Mouse (Mus musculus) thymus, adult 2 months (tissue): ENCODE results near the gene Anapc1. TPM values are rescaled to one million over a fixed set of nuclear protein-coding genes. Genes with fewer than 3 reads are reported as not detected.

ENCODE experiments used
- DNase-seq: peaks from one replicate; pipeline ENCODE4 v3.0.0; 2021
- H3K27ac ChIP-seq: fragments of 200-500 bp; 2 replicates; pipeline ENCODE4 v1.5.1; 2012; ENCODE audit warnings: low read length, control low read depth; ENCODE audit not compliant: control insufficient read depth, insufficient read depth
- H3K27me3 ChIP-seq: fragments of 200-500 bp; 2 replicates; pipeline ENCODE4 v1.6.1; 2012; ENCODE audit warnings: mild to moderate bottlenecking, low read length, moderate library complexity, mixed read lengths; ENCODE audit not compliant: control insufficient read depth, insufficient read depth
- H3K36me3 ChIP-seq: fragments of 200-500 bp; 2 replicates; pipeline ENCODE4 v1.6.1; 2012; ENCODE audit warnings: mild to moderate bottlenecking, low read length, moderate library complexity; ENCODE audit not compliant: control insufficient read depth, insufficient read depth
- H3K4me1 ChIP-seq: fragments of 200-500 bp; replicated peaks from 2 replicates; pipeline ENCODE4 v1.6.1; 2012; ENCODE audit warnings: low read length; ENCODE audit not compliant: control insufficient read depth, insufficient read depth
- H3K4me3 ChIP-seq: fragments of 200-500 bp; 2 replicates; pipeline ENCODE4 v1.5.1; 2012; ENCODE audit warnings: mild to moderate bottlenecking, low read length, control low read depth, moderate library complexity; ENCODE audit not compliant: control insufficient read depth, insufficient read depth
- CTCF ChIP-seq: fragments of 200-500 bp; IDR thresholded peaks from 2 replicates; pipeline ENCODE4 v1.5.1; 2012; ENCODE audit warnings: mild to moderate bottlenecking, control low read depth, low read length, moderate library complexity, borderline replicate concordance; ENCODE audit not compliant: control insufficient read depth, poor library complexity, insufficient read depth; ENCODE audit errors: extremely low read depth
- POLR2A ChIP-seq: fragments of 200-500 bp; IDR thresholded peaks from 2 replicates; pipeline ENCODE4 v1.6.1; 2012; ENCODE audit warnings: mild to moderate bottlenecking, low read length, control low read depth, moderate library complexity; ENCODE audit not compliant: control insufficient read depth, poor library complexity, insufficient read depth; ENCODE audit errors: extremely low read depth
- WGBS: fragments of 180-500 bp; shearing (Covaris S2); methylation state at CpG from one replicate; pipeline ENCODE4 v1.1.7; 2018; 5-methylcytosine and 5-hydroxymethylcytosine counted together
- polyA plus RNA-seq: library from polyadenylated mRNA; depleted of rRNA; stranded (reverse); fragments of >200 nt; gene quantifications from 2 replicates; pipeline ENCODE4 v1.2.3, GENCODE M21; 2012

Gene Anapc1
- polyA plus RNA-seq, 1 experiment, result 71.4 TPM

GRCm38 (mm10) chr2:128692336-128692735, 5.1 kb upstream of the Anapc1 start:
- Histone ChIP-seq H3K36me3 (no peaks in the 10 kb centered on the region), H3K4me3 (no peak overlapping the region), H3K4me1 (0 out of 2 replicates have a peak, but pooled peaks cover 2% of the 10 kb centered on the region), H3K27ac (no peak overlapping the region), H3K27me3 (no peaks in the 10 kb centered on the region; the same call in none of the 2 replicates)
- TF ChIP-seq CTCF, result no peak
- no peak for TF ChIP-seq POLR2A
- DNase-seq, result no peak
- WGBS, result 95% methylated on average over 14 of the region's 14 CpGs

GRCm38 (mm10) chr2:128687558-128688120, 448 bp upstream of the Anapc1 start:
- WGBS, result 58% methylated on average over 10 of the region's 10 CpGs

GRCm38 (mm10) chr2:128680661-128681060, 6.5 kb downstream of the Anapc1 start:
- H3K4me1 ChIP-seq, result peaks cover under 1% of the 10 kb centered on the region; the same call in 1 of the 2 replicates
- no peak overlapping the region for H3K27ac ChIP-seq
- H3K36me3 ChIP-seq, result peaks cover 23% of the 10 kb centered on the region
- no peaks in the 10 kb centered on the region for H3K27me3 ChIP-seq
- TF ChIP-seq CTCF (no peak), POLR2A (no peak)
- DNase-seq, result no peak
- 85% methylated on average over 4 of the region's 4 CpGs for WGBS
- no peak overlapping the region for H3K4me3 ChIP-seq

More at GRCm38 (mm10) chr2:128687558-128688120, 448 bp upstream of the Anapc1 start:
- no peak overlapping the region for H3K4me3 ChIP-seq
- no peak for TF ChIP-seq POLR2A
- no peak for TF ChIP-seq CTCF
- no peaks in the 10 kb centered on the region for H3K36me3 ChIP-seq
- DNase-seq, result no peak
- H3K27ac ChIP-seq, result no peak overlapping the region
- peaks cover 4% of the 10 kb centered on the region; the same call in 1 of the 2 replicates for H3K4me1 ChIP-seq
- H3K27me3 ChIP-seq, result no peaks in the 10 kb centered on the region

GRCm38 (mm10) chr2:128620578-128620977, 66.6 kb downstream of the Anapc1 start:
- 88% methylated on average over 1 of the region's 1 CpGs for WGBS

GRCm38 (mm10) chr2:128615366-128615765, 71.8 kb downstream of the Anapc1 start:
- no peak overlapping the region for H3K4me3 ChIP-seq
- H3K27ac ChIP-seq, result no peak overlapping the region
- no peaks in the 10 kb centered on the region for H3K27me3 ChIP-seq
- no peaks in the 10 kb centered on the region for H3K4me1 ChIP-seq
- peaks cover 85% of the 10 kb centered on the region for H3K36me3 ChIP-seq
- TF ChIP-seq POLR2A (no peak), CTCF (no peak)
- WGBS, result 95% methylated on average over 4 of the region's 4 CpGs
- DNase-seq, result no peak

More at GRCm38 (mm10) chr2:128620578-128620977, 66.6 kb downstream of the Anapc1 start:
- Histone ChIP-seq H3K36me3 (peaks cover 92% of the 10 kb centered on the region), H3K27me3 (no peaks in the 10 kb centered on the region), H3K27ac (no peak overlapping the region), H3K4me1 (no peaks in the 10 kb centered on the region), H3K4me3 (no peak overlapping the region)
- TF ChIP-seq CTCF, result no peak
- no peak for TF ChIP-seq POLR2A
- no peak for DNase-seq

- peaks cover 65% of the 10 kb centered on the region for H3K36me3 ChIP-seq
- WGBS, result 24% methylated on average over 5 of the region's 5 CpGs
- no peak for DNase-seq
These were observed 73.8 kb downstream of the Anapc1 start for GRCm38 (mm10) chr2:128613365-128613764.

GRCm38 (mm10) chr2:128612275-128612674, 74.9 kb downstream of the Anapc1 start:
- Histone ChIP-seq H3K4me3 (no peak overlapping the region), H3K4me1 (no peaks in the 10 kb centered on the region), H3K27me3 (no peaks in the 10 kb centered on the region), H3K36me3 (peaks cover 54% of the 10 kb centered on the region), H3K27ac (no peak overlapping the region)
- TF ChIP-seq POLR2A (no peak), CTCF (no peak)
- DNase-seq, result no peak
- WGBS, result 96% methylated on average over 7 of the region's 7 CpGs

More at GRCm38 (mm10) chr2:128613365-128613764, 73.8 kb downstream of the Anapc1 start:
- TF ChIP-seq POLR2A (no peak), CTCF (no peak)
- H3K4me1 ChIP-seq, result no peaks in the 10 kb centered on the region
- H3K4me3 ChIP-seq, result no peak overlapping the region
- no peaks in the 10 kb centered on the region for H3K27me3 ChIP-seq
- H3K27ac ChIP-seq, result no peak overlapping the region
